Mouse (Mus musculus): Measurements from ENCODE around the gene Sprtn.

DNA sequence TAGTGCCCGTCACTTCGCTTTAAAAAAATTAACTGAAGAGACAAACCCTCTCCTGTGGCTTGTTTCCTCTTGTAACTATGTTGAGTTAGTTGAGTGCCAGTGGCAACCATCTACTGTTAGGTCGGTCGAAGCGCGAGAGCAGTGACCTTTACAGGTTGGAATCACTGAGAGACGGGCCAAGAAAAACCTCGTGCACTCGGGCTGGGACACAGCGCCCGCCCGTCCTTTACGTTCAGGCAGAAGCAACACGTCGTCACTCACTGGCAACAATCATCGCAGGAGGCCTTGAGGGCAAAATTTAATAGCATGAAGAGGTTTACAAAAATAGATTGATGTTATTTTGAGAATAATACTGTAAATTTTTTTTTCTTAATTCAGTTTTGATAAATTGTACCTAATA, 12.2 kb downstream of the Sprtn start:
- TF ChIP-seq CTCF (IDR thresholded peaks at IDR 0.05; ENCODE audit: insufficient read depth, low read length) (no peak), POLR2A (IDR thresholded peaks at IDR 0.05; ENCODE audit: borderline replicate concordance, extremely low read depth, low read depth, low read length) (no peak)

Data from lung, adult 2 months (tissue).